Mouse (Mus musculus) neutrophil, adult 5-6 weeks (primary cell): Measurements from ENCODE around the gene Cyb561a3. TPM values are rescaled to one million over a fixed set of nuclear protein-coding genes. Genes with fewer than 3 reads are reported as not detected.
"Not testable (repeated sequence)": the region's sequence is repeated elsewhere in the genome, so short reads cannot be mapped to it uniquely, and the experiment has no call there.

Experiments
- ATAC-seq: fragments of 151-379, 151-347 bp; 2 replicates; pipeline ENCODE4 v1.8.0; 2017; ENCODE audit warnings: mild to moderate bottlenecking, moderate TSS enrichment; ENCODE audit not compliant: insufficient number of reproducible peaks, poor library complexity, low FRiP score, severe bottlenecking; ENCODE audit errors: extremely low read depth
- total RNA-seq: library from RNA; stranded (forward); fragments of 200-1000 nt; gene quantifications from 2 replicates; pipeline ENCODE4 v1.2.3, GENCODE M21; 2017

The Cyb561a3 gene
- total RNA-seq = 133 and 135 TPM in 2 replicates

DNA sequence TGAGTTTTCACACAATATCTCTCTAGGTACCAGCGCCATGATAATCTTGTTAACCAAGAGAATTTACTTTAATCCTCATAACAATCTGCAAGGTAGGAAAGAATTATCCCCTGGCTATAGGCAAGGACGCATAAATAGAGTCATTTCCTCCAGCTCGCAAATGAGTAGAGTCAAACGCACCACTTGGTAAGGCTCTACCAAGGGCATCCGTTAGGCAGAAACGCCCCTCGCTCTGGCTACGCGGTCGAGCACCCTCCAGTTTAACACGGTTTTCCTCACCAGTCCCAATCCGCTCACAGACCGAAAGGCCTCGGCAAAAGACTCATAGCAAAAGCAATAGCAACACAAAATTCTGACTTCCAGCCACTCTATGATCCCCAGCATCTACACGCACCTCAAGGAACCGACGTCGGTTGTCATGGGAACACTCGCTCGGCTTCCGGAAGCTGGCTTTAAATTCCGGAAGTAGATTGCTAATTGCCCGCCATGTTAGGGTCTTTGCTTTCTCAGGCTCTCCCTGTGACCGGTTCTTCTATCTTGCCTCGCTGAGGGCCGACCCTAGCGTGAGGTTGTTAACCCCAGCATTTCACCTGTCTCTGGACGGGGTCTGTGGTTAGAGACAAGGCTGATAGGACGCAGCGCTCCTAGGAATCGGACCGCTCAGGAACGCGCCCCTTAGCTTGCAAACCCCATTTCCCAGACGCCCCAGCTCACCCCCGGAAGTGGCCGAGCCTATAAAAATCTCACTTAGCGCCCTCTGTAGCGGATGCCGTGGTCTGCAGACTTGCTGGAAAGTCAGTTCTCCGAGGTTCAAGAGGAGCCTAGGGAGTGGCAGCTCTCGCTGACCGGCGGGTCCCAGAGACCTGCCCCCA is at the start of gene Cyb561a3, which contains the start of gene Tmem138:
TSS of gene Cyb561a3 (plus strand) at position 483 of the 872 bp plus-strand sequence.
TSS of gene Tmem138 (minus strand) at position 673 of the 872 bp plus-strand sequence.
- ATAC-seq = peak; percentile 76

- ATAC-seq = no peak
Measured at GRCm38 (mm10) chr19:10530082-10530481, 46.9 kb upstream of the Cyb561a3 start.

GRCm38 (mm10) chr19:10539454-10539853 is 37.5 kb upstream of the Cyb561a3 start:
- no peak for ATAC-seq

- ATAC-seq = peak; percentile 88
Measured at GRCm38 (mm10) chr19:10555624-10556510, 21.1 kb upstream of the Cyb561a3 start, which contains the start of gene Tmem216. TSS of gene Tmem216 (minus strand) at chr19:10556238.

- no peak for ATAC-seq
Measured at GRCm38 (mm10) chr19:10557001-10557400, 20.0 kb upstream of the Cyb561a3 start.

GRCm38 (mm10) chr19:10557430-10557829 is 19.5 kb upstream of the Cyb561a3 start:
- no peak for ATAC-seq

- not testable (repeated sequence) for ATAC-seq
Measured at GRCm38 (mm10) chr19:10557837-10558375, 19.1 kb upstream of the Cyb561a3 start.

- no peak for ATAC-seq
Measured at GRCm38 (mm10) chr19:10560108-10560507, 16.9 kb upstream of the Cyb561a3 start.

DNA sequence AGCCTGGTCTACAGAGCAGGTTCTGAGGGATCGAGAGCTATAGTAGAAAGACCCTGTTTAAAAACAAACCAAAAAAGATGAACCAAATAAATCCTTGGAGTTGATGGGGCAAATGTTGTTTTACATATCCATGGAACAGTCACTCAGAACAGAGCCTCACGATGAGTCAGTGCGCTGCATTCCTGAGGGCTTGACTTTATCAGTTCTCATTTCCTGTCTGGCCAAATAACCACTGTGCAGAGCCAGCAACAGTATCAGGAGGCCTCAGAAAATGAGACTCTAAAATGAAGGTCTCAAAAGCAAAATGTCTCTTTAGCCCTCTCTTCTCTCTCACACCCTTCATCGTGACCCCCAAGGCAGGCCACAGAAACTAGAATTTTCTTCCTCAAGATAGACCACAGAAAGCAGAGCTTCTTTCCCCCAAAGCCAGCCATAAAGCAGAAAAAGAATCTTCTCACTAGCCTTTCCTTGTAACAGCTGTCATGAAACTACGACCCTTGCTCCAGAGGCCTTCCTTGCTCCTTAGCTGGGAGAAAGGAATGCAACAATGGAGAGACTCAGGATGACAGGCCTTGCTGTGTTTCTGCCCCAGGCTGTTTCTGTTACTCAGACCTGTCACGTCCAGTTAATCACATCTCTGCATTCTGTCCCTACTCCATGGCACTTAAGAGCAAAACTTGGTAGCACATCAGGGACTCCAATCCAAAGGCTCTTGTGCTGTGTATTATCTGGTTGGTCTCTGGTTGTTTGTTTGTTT is 15.2 kb upstream of the Cyb561a3 start:
- ATAC-seq = no peak

GRCm38 (mm10) chr19:10562351-10562750 is 14.6 kb upstream of the Cyb561a3 start:
- ATAC-seq = no peak

- ATAC-seq = no peak
Measured at GRCm38 (mm10) chr19:10564278-10564677, 12.7 kb upstream of the Cyb561a3 start.

DNA sequence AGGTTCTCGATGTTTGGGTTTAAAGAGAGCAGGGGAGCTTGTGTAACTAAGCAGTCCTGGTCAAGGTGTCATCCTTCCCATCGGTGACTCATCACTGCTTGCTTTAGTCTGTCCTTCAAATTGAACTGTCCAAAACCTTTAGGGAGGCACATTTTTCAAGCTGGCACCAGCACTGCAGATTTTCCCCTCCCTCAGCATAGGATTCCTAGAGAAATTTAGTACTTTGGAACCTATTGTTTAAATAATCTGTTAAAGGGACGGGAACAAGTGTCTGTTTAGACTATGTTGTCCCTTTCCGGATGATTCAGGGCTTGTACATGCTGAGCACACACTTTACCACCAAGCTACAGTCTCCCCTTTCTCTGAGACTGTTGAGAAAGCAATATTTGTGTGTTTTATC is 11.8 kb upstream of the Cyb561a3 start:
- ATAC-seq = no peak

DNA sequence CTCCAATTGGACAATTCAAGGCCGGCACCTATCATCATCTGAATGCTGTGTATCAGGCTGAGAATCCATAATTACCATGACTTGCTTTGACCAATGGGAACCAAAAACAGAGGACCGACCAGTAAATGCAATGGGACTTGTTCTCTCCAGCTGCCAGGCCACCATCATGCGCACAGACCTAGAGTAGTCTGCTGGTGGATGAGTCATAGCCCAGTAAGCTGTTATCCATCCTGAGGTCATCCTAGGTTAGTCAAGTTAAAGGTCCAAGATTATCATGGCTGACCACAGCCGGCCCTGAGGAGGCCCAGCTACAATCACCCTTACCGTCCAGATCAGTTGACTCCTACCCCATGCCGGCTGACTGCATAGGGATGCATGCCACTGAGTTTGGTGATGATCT is 7.3 kb upstream of the Cyb561a3 start:
- no peak for ATAC-seq

DNA sequence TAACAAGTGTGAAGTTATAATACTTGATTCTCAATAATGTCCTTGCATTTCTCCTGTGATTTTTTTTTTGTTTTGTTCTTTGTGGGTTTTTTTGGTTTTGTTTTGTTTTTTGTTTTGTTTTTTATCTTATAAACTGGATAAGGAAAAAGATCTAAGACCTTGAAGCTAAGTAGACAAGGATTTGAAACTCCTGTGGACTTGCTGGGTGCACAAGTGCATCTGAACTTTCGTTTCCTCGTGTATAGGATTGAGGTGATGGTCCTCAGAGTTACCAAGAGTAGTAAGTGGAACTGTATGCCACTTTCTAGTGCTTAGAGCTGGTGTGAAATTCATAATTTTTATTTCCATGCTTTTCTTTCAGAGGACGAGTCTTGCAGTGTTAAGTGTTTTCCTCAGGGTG is 3.1 kb downstream of the Cyb561a3 start:
- ATAC-seq = no peak

GRCm38 (mm10) chr19:10580761-10581160 is 3.8 kb downstream of the Cyb561a3 start:
- peak; percentile 48 for ATAC-seq

- peak; percentile 33; the same call in 1 of the 2 replicates for ATAC-seq
Measured at GRCm38 (mm10) chr19:10581984-10582383, 5.0 kb downstream of the Cyb561a3 start.

DNA sequence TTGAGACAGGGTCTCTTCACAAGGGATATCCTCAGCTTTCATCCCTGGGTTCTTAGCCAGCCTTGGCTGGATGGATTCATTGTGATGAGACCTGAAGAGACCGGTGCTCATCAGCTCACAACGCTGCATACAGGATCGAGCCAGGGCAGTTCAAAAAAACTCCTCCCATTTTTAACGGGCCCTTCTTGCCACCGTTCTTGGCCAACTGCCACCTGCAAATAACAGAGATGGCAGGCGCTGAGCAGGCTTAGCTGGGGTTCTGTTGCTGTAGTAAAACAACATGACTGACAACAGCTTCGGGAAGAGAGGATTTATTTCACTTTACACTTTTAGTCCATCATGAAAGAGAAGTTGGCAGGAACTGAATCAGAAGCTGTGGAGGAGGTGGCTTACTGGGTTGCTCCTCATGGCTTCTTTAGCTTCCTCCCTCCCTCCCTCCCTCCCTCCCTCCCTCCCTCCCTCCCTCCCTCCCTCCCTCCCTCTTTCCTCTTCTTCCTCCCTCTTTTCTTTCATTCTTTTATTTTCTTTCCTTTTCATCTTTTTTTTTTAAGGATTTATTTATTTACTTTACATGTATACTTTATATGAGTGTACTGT is 6.7 kb downstream of the Cyb561a3 start:
- no peak for ATAC-seq

DNA sequence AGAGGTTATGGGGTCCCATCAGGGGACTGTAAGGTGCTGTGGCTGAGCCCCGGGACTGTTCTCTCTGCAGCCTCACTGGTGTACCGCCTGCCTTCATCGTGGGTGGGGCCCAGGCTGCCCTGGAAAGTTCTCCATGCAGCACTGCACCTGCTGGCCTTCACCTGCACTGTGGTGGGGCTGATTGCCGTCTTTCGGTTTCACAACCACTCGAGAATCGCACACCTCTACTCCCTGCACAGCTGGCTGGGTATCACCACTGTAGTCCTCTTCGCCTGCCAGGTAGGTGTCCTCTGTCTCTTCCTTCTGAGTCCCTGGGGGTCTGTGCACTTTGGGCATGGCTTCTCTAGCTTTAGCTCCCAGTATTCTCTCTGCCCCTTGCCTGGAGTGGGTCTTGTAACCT is 8.1 kb downstream of the Cyb561a3 start:
- peak; percentile 63 for ATAC-seq
